Mouse (Mus musculus) ES-Bruce4 (cell line): ENCODE data around the gene 9830107B12Rik.

Experiments used
- CTCF ChIP-seq: IDR thresholded peaks from one replicate; pipeline ENCODE4 v1.8.1; 2011; ENCODE audit warnings: low read depth, low read length
- EP300 ChIP-seq: IDR thresholded peaks from 2 replicates; pipeline ENCODE4 v1.6.1; 2011; ENCODE audit warnings: low read depth, low read length; ENCODE audit not compliant: insufficient read depth
- POLR2A ChIP-seq: IDR thresholded peaks from one replicate; pipeline ENCODE4 v1.8.1; 2011; ENCODE audit warnings: low read length; ENCODE audit not compliant: insufficient read depth

DNA sequence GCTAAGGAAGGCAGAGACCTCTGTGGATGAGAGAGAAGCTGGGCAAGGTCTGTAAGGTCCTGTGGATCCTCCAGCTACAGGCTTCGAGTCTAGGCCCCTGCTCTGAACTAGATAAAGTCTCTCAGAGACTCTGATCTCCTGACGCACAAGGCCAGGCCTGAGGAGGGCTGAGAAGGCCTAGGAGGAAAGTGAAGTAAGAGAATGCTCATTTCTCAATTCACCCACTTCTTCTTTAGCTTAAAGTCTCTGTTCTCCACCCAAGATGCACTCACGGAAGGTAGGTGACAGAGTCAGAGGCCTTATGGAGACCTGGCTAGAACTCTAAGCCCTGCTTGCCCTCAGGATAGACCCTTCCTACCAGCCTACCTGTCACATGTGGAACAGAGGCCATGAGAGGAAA, at the start of gene 9830107B12Rik:
- no peak for TF ChIP-seq CTCF
- no peak for TF ChIP-seq POLR2A
- no peak for TF ChIP-seq EP300
